Mouse (Mus musculus) adrenal gland, adult 8-10 months (tissue): ENCODE measurements around the gene Ckap2l. TPM values are rescaled to one million over a fixed set of nuclear protein-coding genes. Genes with fewer than 3 reads are reported as not detected.

ENCODE experiments used
- DNase-seq: peaks from one replicate; pipeline ENCODE4 v3.0.0; 2022
- total RNA-seq, 4 experiments: library from RNA; stranded (reverse); gene quantifications; 2 replicates each; pipeline ENCODE4 v1.2.4; 2022

Gene Ckap2l
- total RNA-seq, 4 experiments from 2014 or later = 0.64 to 1.5 (median 1.3) TPM

DNA sequence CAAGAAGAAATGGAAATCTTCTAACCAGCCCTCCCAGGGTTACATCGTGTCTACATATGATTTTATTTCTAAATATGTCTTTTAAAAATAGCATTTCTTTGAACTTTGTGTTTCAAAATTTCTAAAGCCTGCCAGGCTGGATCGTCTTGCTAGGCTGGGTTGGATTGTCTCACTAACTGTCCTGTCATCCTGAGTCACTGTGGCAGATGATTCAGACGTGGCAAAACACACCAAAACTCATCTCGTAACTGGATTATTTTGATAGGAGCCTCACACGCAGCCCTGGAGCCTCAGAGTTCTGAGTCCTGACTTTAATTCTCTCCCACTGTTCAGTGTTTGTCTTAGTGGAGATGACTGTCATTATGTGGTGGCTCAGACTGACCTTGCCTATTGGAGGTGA lies 33.9 kb downstream of the Ckap2l start:
- DNase-seq = no peak

DNA sequence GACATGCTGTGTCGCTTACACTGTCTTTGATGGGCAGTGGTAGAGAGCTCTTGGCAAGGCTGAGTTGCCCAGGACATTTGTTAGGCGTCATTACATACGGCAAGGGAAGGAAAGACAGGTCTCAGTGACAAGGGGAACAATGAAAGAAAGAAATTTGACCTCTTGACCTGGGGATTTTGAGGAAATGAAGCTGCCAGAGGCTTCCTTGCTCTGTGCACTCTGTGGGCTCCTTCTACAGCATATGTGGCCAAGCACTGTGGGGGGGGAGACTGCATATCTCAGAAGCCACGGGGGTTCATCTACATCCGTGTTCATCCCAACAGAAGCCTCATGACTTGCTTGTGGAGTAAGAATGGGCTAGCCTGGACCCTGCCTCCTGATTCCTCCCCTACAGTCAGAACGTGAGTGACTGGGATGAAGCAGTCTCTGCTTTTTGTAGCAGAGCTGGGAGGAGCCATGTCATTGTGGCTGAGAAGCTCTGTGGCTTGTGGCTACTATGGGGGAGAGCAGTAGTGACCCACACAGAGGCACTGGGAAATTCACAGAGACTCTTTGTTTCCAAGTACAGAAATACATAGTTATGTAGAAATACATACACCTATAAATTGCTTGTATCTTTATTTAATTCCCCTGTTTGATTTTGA lies 35.7 kb downstream of the Ckap2l start:
- no peak for DNase-seq

DNA sequence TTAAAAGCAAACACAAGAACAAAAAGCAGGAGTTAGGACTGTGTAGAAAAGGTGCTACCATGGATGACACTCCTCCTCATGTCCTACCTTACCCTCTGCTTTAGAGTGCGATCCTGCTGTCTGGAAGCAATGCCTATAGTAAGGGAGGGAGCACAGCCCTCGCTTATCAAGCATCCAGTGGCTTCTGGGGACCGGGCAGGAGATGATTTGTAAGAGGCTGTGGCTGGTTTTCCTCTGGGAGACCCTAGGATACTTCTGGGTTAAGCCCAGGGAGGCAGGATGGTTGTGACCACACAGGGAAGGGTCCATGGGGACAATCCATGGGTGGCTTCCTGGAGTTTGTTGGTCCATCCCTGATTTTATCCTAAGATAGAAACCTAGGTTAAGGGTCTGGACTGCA lies 36.4 kb downstream of the Ckap2l start:
- DNase-seq = no peak

DNA sequence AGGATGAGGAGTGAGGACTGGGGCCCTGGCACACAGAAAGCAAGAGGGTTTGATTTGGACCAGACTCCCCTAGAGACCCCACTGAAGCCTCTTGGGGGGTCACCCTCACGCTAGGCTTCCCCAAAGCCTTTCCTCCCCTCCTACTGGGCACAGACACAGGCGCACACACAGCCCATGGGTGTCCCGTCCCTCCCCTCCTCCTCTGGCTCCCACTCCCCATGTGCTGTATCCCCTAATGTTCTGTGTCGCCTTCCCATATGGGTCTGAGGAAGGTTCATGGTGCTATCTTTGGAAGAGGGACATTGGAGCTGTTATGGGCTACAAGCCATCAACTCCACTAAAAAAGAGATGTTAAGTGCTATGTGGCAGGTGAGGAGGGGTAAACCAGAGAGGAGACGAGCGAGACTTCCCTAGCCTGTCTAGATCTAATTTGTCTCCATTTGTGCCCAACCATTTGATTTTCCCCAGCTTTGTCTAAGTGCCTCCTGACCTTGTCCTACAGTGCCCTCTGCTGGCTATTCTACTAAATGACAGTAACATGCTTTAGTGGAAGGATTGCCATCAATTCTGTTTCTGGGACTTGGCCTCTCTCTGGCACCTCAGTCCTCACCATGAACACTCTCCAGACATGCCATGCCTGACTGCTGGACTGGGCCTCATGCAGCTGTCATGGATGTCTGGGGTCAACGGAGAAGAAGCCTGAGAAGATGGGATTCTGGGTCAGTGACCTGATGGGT lies 38.4 kb downstream of the Ckap2l start:
- peak; percentile 11 for DNase-seq

DNA sequence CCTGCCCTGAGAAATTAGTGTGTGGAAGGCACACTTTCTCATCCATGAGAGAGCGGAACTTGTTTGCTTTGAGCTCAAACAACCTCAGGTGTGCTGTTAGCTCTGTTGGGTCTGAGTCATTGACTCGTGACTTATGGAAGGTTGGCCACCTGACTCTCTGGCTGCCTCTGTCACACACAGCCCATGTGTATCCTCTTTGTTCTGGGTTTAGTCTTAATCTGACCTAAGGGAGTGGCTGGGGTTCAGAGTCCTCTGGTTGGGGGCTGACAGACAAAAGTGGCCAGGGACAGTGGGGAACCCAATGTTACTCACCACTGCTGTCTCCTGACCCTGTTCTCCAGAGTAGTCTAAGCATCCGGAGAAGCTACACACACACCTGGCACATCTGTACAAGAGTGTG lies 39.0 kb downstream of the Ckap2l start:
- no peak for DNase-seq

DNA sequence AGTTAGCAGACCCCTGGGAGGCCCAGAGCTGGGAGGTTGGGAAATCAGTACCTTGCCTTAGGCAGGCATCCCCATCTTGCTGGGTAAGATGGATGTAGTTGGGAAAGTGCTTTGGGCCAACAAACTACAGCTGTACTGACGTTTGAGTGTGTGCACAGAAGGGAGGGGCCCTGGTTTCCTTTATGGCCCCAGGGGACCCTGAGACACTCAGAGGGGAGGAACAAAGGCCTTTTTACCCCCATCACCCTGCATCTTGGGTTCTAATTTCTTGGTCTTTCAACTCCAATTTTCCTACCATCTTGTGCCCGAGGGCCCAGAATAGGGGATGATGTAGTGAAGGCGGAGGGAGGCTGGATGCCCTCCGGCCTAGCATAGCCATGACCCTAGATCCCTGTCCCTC lies 41.0 kb downstream of the Ckap2l start:
- DNase-seq = no peak

DNA sequence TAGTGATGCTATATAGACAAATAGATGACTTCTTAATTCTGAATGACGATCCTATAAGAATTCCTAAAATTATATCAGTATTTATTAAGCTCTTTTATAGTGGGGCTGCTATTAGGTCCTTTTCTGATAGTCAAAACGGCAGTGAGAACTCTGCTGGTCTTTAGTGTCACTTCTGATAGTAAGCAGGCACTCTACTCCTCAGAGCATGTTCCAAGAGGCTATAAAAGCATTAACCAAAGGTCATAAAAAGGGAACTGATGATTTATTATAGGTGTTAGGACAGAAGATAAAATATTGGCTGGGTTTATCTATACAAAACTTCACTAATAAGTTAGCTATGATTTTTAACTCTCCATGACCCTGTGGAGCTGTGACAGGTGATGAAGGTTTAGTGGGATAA lies 42.9 kb downstream of the Ckap2l start:
- DNase-seq = no peak

DNA sequence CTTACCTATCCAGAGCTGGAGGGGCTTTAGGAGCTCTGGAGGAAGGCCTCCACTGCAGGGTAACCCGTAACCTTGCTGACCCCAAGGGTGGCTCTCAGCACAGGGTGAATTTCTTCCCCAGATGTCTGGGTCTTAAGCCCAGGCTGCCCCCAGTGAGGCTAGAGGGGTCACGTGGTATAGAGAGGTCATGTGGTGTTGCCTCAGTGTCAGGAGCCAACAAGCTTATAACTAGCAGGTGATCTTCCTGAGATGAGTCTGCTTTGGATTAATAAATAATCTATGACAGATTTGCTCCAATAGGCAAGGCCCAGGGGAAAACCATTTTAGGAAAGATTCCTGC lies 43.4 kb downstream of the Ckap2l start:
- no peak for DNase-seq

DNA sequence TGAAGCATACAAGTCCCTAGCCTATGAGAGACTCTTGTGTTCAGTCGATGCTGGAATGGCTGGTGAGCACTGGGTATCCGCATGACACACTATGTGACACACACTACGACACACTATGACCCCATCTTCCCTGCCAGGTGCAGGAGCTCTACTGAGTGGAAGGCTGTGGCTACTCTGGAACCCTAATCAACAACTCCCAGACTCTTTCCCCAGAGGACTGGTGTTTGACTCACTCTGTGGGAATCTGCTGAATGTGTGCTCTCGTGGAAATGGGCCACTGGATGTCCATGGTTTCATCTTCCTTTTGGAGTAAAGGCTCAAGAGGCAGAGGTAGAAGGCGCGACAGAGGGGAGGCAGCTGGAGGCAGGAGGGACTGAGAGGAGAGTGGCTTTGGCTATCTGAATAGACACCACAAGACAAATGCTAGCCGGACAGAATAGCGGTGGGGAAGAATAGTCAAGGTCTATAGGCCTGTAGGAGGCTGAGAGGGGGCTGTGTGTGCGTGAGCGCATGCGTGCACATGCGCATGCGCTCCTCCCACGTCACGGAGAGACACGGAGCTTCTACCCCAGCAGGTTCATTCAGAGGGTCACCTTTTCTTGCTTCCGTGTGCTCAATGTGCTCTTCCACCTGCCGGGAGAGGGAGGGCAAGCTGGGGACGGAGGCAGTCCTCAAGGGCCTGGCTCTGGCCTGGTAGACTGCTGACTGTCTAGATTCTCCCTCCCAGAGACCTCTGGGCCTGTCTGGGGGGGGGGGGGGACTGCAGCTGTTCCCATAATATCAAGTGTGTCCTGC lies 44.0 kb downstream of the Ckap2l start:
- no peak for DNase-seq

DNA sequence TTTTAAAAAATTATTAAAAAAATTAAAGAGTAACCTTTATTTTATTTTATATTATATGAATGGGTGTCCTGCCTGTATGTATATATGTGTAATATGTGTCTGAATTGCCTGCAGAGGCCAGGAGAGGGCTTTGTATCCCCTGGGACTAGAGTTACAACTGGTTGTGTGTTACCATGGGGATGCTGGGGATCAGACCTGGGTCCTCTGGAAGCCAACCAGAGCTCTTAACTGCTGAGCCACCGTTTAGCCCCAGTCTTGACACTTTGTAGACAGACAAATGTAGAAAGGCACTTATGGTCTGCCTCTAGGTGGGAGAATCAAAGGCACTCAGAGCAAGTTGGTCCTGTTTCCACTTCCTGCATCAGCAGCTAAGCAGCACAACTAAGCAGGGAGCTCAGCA lies 47.7 kb downstream of the Ckap2l start:
- DNase-seq = no peak

DNA sequence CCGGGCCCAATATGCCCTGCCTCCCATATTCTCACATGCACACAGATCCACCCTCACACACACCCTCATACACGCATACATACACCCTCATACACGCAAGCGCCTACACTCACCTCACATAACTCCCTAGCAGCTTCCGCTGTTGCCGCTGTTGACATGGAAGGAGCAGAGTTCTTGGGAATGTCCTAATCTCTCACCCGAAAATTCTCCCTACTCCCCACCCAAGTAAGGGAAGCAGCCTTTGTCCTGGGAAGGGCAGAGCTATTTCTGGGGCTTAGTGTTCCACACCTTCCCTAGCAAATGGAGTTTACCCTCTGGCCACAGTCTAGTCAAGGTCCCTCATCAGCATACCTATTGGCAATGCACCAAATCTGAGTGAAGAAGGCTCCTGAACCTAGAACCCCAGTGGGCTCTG lies 49.3 kb downstream of the Ckap2l start:
- DNase-seq = no peak

DNA sequence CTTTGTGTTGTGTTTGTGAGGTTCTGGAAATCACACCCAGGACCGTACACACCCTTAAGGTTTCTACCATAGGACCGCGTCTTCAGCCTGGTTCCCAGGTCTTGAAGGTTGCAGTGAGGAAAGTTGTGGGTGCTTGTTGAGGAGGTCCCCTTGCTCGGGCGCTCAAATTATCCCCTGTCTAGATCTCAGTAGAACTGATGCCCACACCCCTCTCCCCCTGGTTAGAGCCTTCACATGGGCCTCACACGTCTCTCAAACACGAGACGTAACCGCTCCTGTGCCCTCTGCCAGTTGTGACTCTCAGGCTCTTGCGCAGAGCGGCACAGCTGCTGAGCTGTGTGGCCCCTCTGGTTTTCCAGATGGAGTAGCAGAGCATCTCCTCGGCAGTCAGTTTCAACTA lies 50.1 kb downstream of the Ckap2l start:
- DNase-seq = no peak

DNA sequence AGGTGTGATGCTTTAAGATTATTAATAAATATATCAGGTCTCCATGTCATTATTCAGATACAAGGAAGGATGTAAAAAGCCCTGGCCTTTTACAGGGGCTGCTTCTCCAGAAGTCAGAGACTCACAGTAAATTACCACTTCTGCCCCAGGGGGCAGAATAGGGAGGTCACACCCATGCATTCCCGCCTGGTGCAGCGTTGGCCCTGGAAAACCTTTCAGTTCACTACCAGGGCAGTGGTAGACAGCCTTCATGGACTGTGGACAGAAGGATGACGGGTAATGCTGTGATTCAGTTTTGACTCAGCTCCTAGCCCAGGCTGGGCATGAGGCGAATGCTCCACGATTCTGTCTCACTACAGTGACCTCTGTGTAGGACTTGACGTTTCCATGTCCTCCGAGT lies 50.6 kb downstream of the Ckap2l start:
- DNase-seq = no peak

DNA sequence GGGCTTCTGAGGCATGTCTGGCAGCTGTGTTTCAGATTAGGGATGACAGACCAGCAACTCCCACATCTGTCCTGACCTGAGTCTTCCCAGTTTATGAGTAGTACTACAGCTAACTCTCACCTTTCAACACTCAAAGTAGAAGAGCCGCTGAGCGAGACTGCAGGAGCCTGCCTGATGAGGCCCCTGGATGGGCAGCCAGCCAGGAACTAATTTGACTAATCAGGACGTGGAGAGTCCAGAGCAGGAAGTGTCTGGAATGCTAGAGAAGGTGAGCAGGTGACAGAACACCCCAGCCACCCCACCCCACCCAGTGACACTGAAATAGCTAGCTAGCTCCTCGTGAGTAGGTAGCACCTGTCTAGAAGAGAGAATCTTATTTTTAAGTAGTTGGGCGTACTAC lies 51.4 kb downstream of the Ckap2l start:
- DNase-seq = no peak

DNA sequence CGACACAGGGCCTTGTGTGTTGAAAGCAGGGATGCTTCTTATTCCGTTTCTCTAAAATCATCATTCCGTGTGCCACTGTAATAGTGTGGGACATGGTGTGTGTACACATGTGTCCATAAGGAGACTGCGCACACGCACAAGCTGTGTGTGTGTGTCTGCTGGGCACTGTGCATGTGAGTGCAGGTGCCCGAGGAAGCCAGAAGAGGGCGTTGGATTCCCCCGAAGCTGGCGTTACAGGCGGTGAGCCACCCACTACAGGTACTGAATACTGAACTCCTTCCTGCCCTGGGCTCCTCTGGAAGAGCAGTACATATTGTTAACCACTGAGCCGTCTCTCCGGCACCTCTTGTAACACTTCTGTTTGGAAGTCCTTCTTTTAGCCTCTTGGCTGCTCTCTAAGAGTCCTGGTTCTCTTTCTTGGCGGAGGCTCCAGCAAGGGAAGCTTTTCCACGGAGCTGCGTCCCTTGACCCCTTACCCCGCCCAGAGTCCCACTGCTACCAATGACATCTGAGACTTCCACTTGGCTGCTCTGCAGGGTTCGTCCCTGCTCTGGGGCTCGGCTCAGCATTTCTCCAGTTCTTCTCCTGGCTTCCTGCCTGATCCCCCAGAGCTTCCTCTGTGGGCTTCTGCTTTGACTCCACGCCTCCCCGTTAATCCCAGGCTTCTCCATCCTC lies 52.4 kb downstream of the Ckap2l start:
- DNase-seq = no peak

DNA sequence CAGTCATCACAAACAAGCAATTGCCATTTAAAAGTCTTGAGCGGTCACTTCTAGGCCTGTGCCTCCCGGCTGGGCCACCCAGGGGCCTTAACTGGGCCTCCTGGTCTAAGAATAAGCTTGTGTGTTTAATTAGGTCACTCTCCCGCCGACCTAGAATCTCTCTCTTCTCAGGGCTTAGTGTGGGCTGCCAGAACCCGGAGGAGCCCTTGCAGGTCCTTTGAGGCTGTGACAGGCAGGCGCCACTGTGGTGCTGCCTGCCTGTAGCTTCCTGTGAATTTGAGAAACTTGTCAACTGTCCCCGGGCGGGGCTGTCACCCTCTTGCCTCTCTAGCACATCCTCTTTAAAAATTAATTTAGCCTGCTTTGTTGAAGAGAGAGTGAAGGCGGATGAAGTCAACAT lies 53.2 kb downstream of the Ckap2l start:
- DNase-seq = no peak

DNA sequence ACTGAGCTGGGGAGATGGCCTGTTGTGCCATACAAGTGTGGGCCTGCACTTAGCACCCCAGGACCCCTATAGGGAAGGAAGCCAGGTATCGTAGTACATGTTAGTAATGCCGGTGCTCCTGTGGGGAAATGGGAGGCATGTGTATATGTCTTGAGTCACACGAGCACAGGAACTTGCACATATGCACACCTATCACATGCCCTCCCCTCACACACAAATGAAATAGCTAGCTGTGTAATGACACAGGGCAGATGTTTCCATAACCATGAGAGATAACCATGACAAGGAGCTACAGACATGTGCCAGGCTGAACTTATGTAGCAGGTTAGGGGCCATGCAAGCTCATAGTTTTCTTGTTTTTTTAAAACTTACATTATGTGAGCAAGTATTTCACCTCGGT lies 54.0 kb downstream of the Ckap2l start:
- DNase-seq = no peak

DNA sequence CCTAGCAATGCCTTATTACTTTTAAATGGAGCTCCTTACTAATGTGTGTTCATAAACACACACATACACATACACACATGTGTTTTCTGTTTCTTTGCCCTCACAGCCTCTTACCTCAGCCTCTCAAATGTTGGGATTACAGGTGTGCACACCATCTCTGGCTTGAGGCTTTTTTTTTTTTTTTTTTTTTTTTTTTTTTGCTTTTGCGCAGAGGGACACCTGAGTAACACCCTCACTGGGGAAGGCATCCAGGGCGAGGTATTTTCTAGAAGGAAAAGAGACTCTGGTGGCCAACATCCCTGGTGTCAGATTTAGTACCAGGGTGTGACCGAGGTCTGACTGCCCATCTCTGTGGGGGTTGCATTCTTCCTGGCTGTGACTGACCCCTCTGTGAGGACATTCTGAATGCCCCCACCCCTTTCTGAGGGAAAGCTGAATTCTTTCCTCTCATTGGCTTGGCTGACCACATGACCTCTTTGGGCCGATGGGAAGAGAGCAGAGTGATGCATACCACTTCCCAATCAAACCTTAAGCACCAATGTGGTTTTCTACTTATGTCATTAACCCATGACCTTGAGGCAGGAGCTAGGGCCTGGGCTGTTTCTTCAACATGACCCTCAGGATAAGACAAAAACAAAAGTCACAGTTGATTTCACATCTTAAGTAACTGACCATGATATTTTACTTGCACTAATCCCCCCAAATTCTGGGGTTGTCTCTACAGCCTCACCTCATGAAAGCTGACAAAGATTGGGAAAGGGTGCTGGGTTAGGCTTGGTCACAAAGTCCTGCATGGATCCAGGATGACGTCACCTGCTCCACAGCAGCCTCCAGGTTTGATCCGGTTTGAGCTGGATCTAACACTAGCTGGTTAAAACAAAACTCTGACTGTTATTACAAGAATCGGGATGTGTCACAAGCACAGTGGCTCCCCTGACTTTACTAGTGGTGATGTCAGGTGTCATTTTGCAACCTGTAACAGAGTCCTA lies 54.9 kb downstream of the Ckap2l start:
- no peak for DNase-seq

DNA sequence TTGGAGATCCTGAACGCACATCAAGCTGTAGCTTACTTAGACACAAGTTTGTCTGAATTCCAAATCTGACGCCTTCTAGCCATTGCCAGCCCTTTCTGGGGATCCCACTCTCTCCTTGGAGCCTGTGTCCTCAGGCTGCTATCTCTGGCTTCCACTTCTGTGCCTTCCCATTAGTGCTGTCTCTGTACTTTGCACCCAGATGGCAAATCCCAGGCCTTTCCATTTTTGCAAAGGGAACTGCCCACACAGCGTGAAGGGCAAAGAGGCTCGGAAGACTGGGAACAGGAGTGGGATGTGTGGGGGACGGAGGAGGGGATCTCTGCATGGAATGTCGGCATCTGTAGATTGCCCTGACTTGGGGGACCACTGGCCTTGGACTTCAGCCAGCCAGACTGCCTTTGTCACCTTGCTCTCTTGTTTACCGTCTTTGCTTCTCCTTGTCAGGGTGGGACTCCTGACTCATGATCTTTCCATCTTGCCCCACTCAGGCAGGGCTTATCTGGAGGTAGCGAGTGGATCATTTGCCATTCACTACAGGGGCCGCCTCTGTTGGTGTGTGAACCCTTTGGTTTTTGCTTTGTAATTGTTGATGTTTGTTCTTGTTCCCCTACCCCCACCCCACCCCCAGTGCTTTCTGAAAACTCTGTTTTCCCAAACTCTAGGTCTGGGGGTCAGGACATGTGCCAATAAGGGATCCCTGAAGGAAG lies 56.1 kb downstream of the Ckap2l start:
- no peak for DNase-seq

DNA sequence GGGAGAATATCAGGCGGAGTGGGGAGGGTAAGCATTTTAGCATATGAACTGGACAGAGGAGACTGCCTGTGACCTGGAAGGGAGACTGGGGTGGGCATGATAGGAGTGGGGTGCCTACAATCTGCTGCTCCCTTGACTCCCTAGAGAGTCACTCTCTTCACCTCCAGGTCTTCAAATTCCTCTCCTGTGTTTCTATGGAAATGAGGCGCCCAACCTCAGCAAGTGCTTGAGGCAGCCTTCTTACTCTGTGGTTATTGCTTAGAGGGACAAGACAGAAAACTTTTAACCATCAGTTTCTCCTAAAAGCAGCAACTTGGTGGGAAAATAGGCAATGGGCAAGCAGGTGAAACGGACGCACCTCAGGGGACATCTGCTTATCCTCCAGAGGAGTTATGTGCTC lies 60.5 kb downstream of the Ckap2l start:
- no peak for DNase-seq

DNA sequence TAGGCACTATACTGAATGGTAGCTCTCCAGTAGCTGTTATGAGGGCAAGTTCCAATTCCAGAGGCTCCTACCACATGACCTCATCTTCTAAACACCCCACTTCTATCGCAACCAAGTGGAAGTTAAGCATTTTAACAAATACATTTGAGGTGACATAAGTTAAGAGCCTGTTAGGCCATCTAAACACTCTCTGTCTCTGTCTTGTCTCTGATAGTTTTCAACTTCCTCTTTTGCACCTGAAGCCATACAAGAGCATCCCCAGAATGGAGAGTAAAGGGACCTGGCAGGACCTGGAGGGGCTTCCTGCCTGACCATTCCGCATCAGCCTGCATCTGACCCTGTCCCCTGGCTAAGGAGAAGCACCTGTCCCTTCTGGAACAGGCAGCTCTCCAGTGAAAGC lies 62.3 kb downstream of the Ckap2l start:
- DNase-seq = no peak
